Mouse (Mus musculus): ENCODE measurements at regions not wholly inside any gene's neighbourhood (a gene's known extent, or its start where the extent isn't known, plus 50 kb on each side); places are given as distances from the start of the nearest gene placed in this dataset.
A peak's percentile ranks its signal among the peaks of the same experiment; 100 is the strongest.
"Not testable (repeated sequence)": the region's sequence is repeated elsewhere in the genome, so short reads cannot be mapped to it uniquely, and the experiment has no call there.

DNA sequence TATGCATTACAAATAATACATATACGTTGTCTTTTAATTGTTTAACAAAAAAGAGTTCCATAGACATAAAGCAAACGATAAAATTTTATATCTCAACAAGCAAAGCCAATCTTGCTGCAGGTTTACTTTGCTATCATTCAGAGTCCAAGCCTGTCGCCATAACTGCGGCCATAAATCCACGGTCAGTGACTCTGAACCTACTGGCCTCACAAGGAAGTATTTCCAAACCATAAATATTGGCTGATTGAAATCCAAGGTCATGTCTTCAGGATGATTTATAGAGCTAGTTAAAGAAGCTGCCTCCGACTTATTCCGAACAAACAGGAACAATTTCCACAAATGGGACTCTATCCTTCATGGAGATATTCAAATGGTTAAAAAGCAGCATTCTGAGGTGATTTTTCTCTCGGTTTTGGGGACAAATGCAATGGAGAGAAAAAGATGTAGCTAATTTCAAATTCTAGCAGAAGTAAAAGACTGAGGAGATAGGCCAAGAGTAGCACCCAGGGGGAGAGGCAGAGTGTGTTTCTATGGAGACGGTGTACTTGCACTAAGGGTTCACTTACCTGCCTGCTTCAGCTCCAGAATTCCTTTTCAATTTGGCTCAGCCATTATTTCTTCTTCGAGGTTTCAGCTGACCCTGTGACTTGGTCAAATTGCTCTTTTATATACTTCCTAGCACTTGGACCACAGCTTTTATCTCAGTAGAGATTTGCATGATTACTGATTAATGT, 274.9 kb upstream of the Foxg1 start:
- no peak overlapping the region for H3K27ac ChIP-seq (replicated peaks; ENCODE audit: insufficient read depth, low read depth, low read length)
- no peaks in the 10 kb centered on the region for H3K36me3 ChIP-seq (ENCODE audit: control insufficient read depth, insufficient read depth, low read length)
- 64% methylated on average over 10 of the region's 10 CpGs for WGBS
- no peaks in the 10 kb centered on the region for H3K27me3 ChIP-seq (ENCODE audit: control insufficient read depth, insufficient read depth, low read length)
- H3K79me2 ChIP-seq (ENCODE audit: control insufficient read depth, insufficient read depth, low read length): no peaks in the 10 kb centered on the region
- no peak for DNase-seq (ENCODE audit: extremely low read depth, low read depth, low spot score)
- no peak for TF ChIP-seq POLR2A (IDR thresholded peaks at IDR 0.05; ENCODE audit: extremely low read depth, insufficient read depth, low read length)
- TF ChIP-seq CTCF (IDR thresholded peaks at IDR 0.05; ENCODE audit: low read depth, low read length): no peak
- no peak overlapping the region for H3K4me3 ChIP-seq (ENCODE audit: insufficient read depth, low read depth, low read length)
- no peaks in the 10 kb centered on the region for H3K4me1 ChIP-seq (ENCODE audit: control insufficient read depth, insufficient read depth, low read length)
- no peak overlapping the region for H3K9ac ChIP-seq (ENCODE audit: low read depth, low read length)

GRCm38 (mm10) chr12:49131093-49131492, 251.4 kb upstream of the Foxg1 start:
- H3K4me3 ChIP-seq (ENCODE audit: insufficient read depth, low read depth, low read length); H3K9ac ChIP-seq (ENCODE audit: low read depth, low read length); H3K79me2 ChIP-seq (ENCODE audit: control insufficient read depth, insufficient read depth, low read length); H3K27me3 ChIP-seq (ENCODE audit: control insufficient read depth, insufficient read depth, low read length); H3K4me1 ChIP-seq (ENCODE audit: control insufficient read depth, insufficient read depth, low read length); H3K36me3 ChIP-seq (ENCODE audit: control insufficient read depth, insufficient read depth, low read length); H3K27ac ChIP-seq (replicated peaks; ENCODE audit: insufficient read depth, low read depth, low read length); DNase-seq (ENCODE audit: extremely low read depth, low read depth, low spot score): not testable (repeated sequence)
- WGBS: 75% methylated on average over 4 of the region's 7 CpGs

GRCm38 (mm10) chr12:49170097-49170496, 212.4 kb upstream of the Foxg1 start:
- H3K27ac ChIP-seq (replicated peaks; ENCODE audit: insufficient read depth, low read depth, low read length): no peak overlapping the region
- no peaks in the 10 kb centered on the region for H3K79me2 ChIP-seq (ENCODE audit: control insufficient read depth, insufficient read depth, low read length)
- H3K9ac ChIP-seq (ENCODE audit: low read depth, low read length): no peak overlapping the region
- WGBS: 44% methylated on average over 5 of the region's 5 CpGs
- H3K4me1 ChIP-seq (ENCODE audit: control insufficient read depth, insufficient read depth, low read length): no peaks in the 10 kb centered on the region
- no peak overlapping the region for H3K4me3 ChIP-seq (ENCODE audit: insufficient read depth, low read depth, low read length)
- no peak; the same call in 1 of the 2 replicates for TF ChIP-seq CTCF (IDR thresholded peaks at IDR 0.05; ENCODE audit: low read depth, low read length)
- TF ChIP-seq POLR2A (IDR thresholded peaks at IDR 0.05; ENCODE audit: extremely low read depth, insufficient read depth, low read length): no peak
- no peaks in the 10 kb centered on the region for H3K27me3 ChIP-seq (ENCODE audit: control insufficient read depth, insufficient read depth, low read length)
- H3K36me3 ChIP-seq (ENCODE audit: control insufficient read depth, insufficient read depth, low read length): no peaks in the 10 kb centered on the region
- DNase-seq (ENCODE audit: extremely low read depth, low read depth, low spot score): peak; percentile 7

DNA sequence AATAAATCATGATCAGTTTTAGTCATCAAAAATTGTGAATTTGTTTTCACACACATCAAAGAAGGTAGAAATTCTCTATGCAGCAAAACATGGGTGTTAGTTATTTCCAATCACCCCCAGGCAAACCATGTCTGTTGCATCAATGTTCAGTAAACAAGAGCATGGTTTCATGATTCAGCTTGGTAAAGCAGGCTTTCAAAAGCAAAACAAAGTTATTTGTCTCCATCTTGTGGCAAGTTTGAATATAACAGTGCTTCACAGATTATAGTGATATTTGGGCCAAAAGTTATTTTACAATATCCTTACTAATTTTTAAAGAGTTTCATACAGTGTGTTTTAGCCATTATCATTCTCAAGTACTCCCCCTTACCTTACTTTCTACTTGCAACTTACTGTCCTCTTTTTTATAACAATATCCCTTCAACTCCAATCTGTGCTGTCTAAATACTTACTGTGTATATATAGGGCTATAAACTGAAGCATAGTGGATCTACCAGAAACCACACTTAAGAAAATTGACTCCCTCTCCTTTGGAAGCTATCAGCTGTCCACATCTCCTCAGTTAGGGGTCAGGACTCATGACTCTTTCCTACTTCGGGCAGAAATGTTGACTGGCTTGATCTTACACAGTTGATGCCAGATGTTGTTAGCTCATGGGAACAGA, 211.3 kb upstream of the Foxg1 start:
- peak; percentile 34 for TF ChIP-seq CTCF (IDR thresholded peaks at IDR 0.05; ENCODE audit: low read depth, low read length)
- no peak for TF ChIP-seq POLR2A (IDR thresholded peaks at IDR 0.05; ENCODE audit: extremely low read depth, insufficient read depth, low read length)
- Histone ChIP-seq H3K36me3 (ENCODE audit: control insufficient read depth, insufficient read depth, low read length) (no peaks in the 10 kb centered on the region), H3K4me3 (ENCODE audit: insufficient read depth, low read depth, low read length) (no peak overlapping the region), H3K9ac (ENCODE audit: low read depth, low read length) (no peak overlapping the region), H3K79me2 (ENCODE audit: control insufficient read depth, insufficient read depth, low read length) (no peaks in the 10 kb centered on the region), H3K4me1 (ENCODE audit: control insufficient read depth, insufficient read depth, low read length) (no peaks in the 10 kb centered on the region), H3K27ac (replicated peaks; ENCODE audit: insufficient read depth, low read depth, low read length) (no peak overlapping the region), H3K27me3 (ENCODE audit: control insufficient read depth, insufficient read depth, low read length) (no peaks in the 10 kb centered on the region)
- 56% methylated on average over 1 of the region's 1 CpGs for WGBS
- DNase-seq (ENCODE audit: extremely low read depth, low read depth, low spot score): peak; percentile 18

- H3K4me3 ChIP-seq (ENCODE audit: insufficient read depth, low read depth, low read length): no peak overlapping the region
- no peak overlapping the region for H3K9ac ChIP-seq (ENCODE audit: low read depth, low read length)
- H3K4me1 ChIP-seq (ENCODE audit: control insufficient read depth, insufficient read depth, low read length): no peaks in the 10 kb centered on the region
- no peak overlapping the region for H3K27ac ChIP-seq (replicated peaks; ENCODE audit: insufficient read depth, low read depth, low read length)
- H3K36me3 ChIP-seq (ENCODE audit: control insufficient read depth, insufficient read depth, low read length): no peaks in the 10 kb centered on the region
- no peak for DNase-seq (ENCODE audit: extremely low read depth, low read depth, low spot score)
- WGBS: 44% methylated on average over 2 of the region's 2 CpGs
- no peaks in the 10 kb centered on the region for H3K79me2 ChIP-seq (ENCODE audit: control insufficient read depth, insufficient read depth, low read length)
- TF ChIP-seq CTCF (IDR thresholded peaks at IDR 0.05; ENCODE audit: low read depth, low read length) (no peak), POLR2A (IDR thresholded peaks at IDR 0.05; ENCODE audit: extremely low read depth, insufficient read depth, low read length) (no peak)
- H3K27me3 ChIP-seq (ENCODE audit: control insufficient read depth, insufficient read depth, low read length): no peaks in the 10 kb centered on the region
Measured at GRCm38 (mm10) chr12:49191348-49191747, 191.1 kb upstream of the Foxg1 start.
